Mouse (Mus musculus): ENCODE measurements around the gene Hoxc9.

The Hoxc9 gene

GRCm38 (mm10) chr15:103000501-103000901 lies 24.3 kb downstream of the Hoxc9 start:
- DNase-seq (ENCODE audit: low spot score), result no peak

- DNase-seq (ENCODE audit: low spot score), result no peak
Measured at GRCm38 (mm10) chr15:103001370-103001769, 25.1 kb downstream of the Hoxc9 start.

- no peak for DNase-seq (ENCODE audit: low spot score)
Measured at GRCm38 (mm10) chr15:103002156-103002555, 25.9 kb downstream of the Hoxc9 start.

GRCm38 (mm10) chr15:103002821-103003448 lies 26.7 kb downstream of the Hoxc9 start:
- DNase-seq (ENCODE audit: low spot score), result no peak

GRCm38 (mm10) chr15:103005308-103005707 lies 29.1 kb downstream of the Hoxc9 start:
- no peak for DNase-seq (ENCODE audit: low spot score)

- no peak for DNase-seq (ENCODE audit: low spot score)
Measured at GRCm38 (mm10) chr15:103005797-103006196, 29.6 kb downstream of the Hoxc9 start.

- DNase-seq (ENCODE audit: low spot score), result no peak
Measured at GRCm38 (mm10) chr15:103006326-103006725, 30.1 kb downstream of the Hoxc9 start.

- no peak for DNase-seq (ENCODE audit: low spot score)
Measured at GRCm38 (mm10) chr15:103009265-103010111, 33.2 kb downstream of the Hoxc9 start.

- DNase-seq (ENCODE audit: low spot score), result no peak
Measured at GRCm38 (mm10) chr15:103010112-103010846, 34.0 kb downstream of the Hoxc9 start.

- DNase-seq (ENCODE audit: low spot score), result no peak
Measured at GRCm38 (mm10) chr15:103010847-103011555, 34.8 kb downstream of the Hoxc9 start.

- DNase-seq (ENCODE audit: low spot score), result no peak
Measured at GRCm38 (mm10) chr15:103011928-103012486, 35.8 kb downstream of the Hoxc9 start.

- no peak for DNase-seq (ENCODE audit: low spot score)
Measured at GRCm38 (mm10) chr15:103013238-103013984, 37.2 kb downstream of the Hoxc9 start.

GRCm38 (mm10) chr15:103014166-103015008 lies 38.1 kb downstream of the Hoxc9 start:
- no peak for DNase-seq (ENCODE audit: low spot score)

GRCm38 (mm10) chr15:103015009-103015399 lies 38.8 kb downstream of the Hoxc9 start:
- DNase-seq (ENCODE audit: low spot score), result no peak

- no peak for DNase-seq (ENCODE audit: low spot score)
Measured at GRCm38 (mm10) chr15:103015406-103016166, 39.3 kb downstream of the Hoxc9 start.

GRCm38 (mm10) chr15:103018636-103019035 lies 42.4 kb downstream of the Hoxc9 start, which contains the start of gene Hoxc4:
Hoxc4 (plus strand) TSS chr15:103018934.
- no peak for DNase-seq (ENCODE audit: low spot score)

- no peak for DNase-seq (ENCODE audit: low spot score)
Measured at GRCm38 (mm10) chr15:103020899-103021418, 44.7 kb downstream of the Hoxc9 start.

GRCm38 (mm10) chr15:103021544-103021943 lies 45.3 kb downstream of the Hoxc9 start:
- DNase-seq (ENCODE audit: low spot score), result no peak

GRCm38 (mm10) chr15:103024131-103024530 lies 47.9 kb downstream of the Hoxc9 start:
- no peak for DNase-seq (ENCODE audit: low spot score)
